Mouse (Mus musculus): ENCODE results near the gene Gna12.

GRCm38 (mm10) chr5:140723822-140724221 lies 106.4 kb downstream of the Gna12 start, which contains the start of gene Amz1:
- TF ChIP-seq CTCF (IDR thresholded peaks at IDR 0.05; ENCODE audit: control insufficient read depth, insufficient read depth, insufficient replicate concordance, low read depth, low read length) (no peak), POLR2A (IDR thresholded peaks at IDR 0.05; ENCODE audit: control insufficient read depth, low read depth, low read length) (no peak)

Measured in testis, adult 2 months (tissue).